Mouse (Mus musculus) sigmoid colon, adult 10 weeks (tissue): ENCODE measurements around the gene Ano1. TPM values are rescaled to one million over a fixed set of nuclear protein-coding genes. Genes with fewer than 3 reads are reported as not detected.

Experiments used
- polyA plus RNA-seq: library from polyadenylated mRNA; stranded (reverse); fragments of 350-450 nt; fragmentation: Illumina TruSeq; extraction: RNeasy Lipid Tissue Mini Kit (QIAGEN cat#74804); gene quantifications from one replicate; pipeline ENCODE4 v1.2.3, GENCODE M21; 2014; ENCODE audit warnings: low read depth, low replicate concordance

The Ano1 gene
- polyA plus RNA-seq: 68.4 TPM

DNA sequence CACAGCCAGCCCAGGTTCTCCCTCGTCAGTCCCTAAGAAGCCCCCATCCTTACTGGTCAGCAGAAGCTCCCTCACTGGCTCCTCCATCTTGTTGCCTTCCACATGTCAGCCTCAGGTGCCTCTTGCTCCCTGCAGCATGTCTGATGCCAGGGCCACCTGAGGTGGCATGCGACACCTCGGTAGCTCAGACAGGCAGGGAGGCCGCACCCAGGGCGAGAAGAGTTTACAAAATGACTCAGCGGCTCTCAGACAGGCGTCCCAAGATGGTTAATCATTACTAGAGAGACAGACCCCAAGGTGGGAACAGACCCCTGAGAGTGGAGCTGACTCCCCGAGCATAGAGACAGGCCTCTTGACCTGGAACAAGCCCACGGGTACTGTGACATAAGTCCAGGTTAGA, at the start of gene Ano1:
Gene Ano1 (minus strand): TSS at position 142 of the 400 bp plus-strand sequence.

DNA sequence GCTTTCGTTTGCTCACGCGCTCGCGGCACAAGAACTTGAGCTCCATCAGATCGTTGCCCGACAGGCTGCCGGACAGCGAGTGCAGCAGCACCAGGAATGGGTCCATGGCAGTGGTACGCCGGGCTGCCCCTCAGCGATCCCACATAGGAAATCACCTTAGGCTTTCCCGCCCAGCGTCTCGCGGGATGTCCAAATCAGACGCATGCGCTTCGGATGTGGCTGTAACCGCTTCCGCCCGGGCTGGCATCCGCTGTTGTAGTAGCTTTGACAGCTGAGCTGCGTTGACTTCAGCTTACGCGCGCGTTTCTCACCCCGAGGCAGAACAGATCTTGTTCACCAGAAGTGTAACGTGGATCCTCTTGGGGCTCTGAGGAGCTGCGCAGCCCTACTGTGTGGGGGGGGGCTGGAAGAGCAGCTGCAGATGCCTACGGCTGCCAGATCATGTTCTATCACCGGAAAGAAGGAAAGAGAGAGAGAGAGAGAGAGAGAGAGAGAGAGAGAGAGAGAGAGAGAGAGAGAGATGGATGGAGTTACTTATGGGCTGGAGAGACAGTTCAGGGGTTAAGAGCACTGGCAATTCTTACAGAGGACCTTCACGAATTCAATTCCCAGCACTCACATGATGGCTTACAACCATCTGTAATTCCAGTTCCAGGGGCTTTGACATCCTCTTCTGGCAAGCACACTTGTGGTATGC, 169.3 kb downstream of the Ano1 start, which contains the start of gene Fadd:
Gene Fadd (minus strand): TSS at position 180 of the 697 bp plus-strand sequence.

DNA sequence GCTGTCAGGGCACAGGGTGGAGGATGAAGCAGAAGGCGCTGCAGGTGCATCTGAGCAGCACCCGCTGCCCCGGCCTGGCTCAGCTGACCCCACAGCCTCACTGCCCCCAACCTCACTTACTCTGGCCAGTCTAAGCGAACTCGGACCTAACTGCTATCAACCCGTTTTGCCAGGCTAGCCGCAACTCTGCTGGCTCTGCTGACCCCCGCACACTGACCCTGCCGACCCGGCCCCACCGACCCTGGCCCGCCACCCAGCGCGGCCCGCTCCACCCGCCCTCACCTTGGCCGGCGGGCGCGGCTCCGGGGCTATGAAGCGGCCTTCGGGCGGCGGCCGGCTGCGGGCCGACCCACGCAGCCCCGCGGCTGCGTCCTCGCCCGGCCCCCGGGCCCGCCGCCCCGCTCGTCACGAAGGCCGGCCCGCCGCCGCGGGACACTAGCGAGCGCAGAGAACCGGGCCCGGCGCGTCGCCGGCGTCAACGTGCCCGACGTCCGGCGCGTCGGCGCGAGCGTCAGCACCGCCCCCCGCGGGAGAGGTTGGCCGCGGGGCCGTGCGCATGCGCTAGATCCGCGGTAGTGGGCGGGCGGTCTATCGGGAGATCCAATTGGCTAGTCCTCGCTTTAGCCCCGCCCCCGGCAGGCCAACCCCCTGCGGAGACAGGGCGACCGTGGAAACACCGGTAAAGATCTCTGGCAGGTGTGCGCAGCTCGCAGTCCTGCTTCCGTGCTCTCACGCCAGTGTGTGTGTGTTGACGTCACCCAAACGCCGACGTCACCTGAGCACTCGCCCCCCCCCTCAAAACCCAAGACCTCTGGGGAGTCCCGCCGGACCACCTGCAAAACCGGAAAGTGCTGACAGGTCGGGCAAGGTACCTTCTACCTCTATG, 198.3 kb downstream of the Ano1 start, which contains the start of gene Ppfia1:
Gene Ppfia1 (minus strand): TSS at position 493 of the 886 bp plus-strand sequence.

Other genes with a start within 250 kb of the Ano1 start
- gene Ppfia1, start 198.2 kb downstream of the Ano1 start, polyA plus RNA-seq: 165 TPM
- 5.3 TPM for gene Fadd, start 169.5 kb downstream of the Ano1 start, polyA plus RNA-seq
- not detected for gene Fgf3, start 86.1 kb upstream of the Ano1 start, polyA plus RNA-seq
- 0.28 TPM for gene Fgf4, start 95.4 kb upstream of the Ano1 start, polyA plus RNA-seq
- not detected for gene Fgf15, start 144.6 kb upstream of the Ano1 start, polyA plus RNA-seq
- gene LTO1, start 163.1 kb upstream of the Ano1 start, polyA plus RNA-seq: 7.0 TPM
- gene Ccnd1, start 188.0 kb upstream of the Ano1 start, polyA plus RNA-seq: 42.6 TPM